Mouse (Mus musculus): ENCODE measurements around the gene 1700025G04Rik.

DNA sequence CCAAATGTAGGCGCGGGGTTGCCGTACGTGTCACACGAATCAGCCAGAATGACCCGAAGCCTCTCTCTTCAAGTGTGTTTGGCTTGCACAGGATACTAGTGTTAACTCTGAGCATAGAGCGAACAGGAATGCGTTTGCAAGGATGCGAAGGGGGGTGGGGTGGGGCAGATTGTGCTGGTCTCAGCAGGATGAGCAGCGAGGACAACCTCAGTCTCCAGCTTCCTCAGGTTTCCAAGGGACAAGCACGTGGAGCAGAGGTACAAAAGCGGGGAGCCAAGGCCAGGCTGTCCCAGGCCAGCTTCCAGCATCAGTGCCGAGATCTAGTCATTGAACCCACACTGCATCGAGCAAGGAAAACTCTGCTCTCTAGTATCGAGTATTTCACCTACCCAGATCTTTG, 111.2 kb downstream of the 1700025G04Rik start:
- TF ChIP-seq CTCF (IDR thresholded peaks at IDR 0.05; ENCODE audit: extremely low read depth, insufficient read depth, low read length) = no peak
- TF ChIP-seq POLR2A (IDR thresholded peaks at IDR 0.05; ENCODE audit: extremely low read depth, insufficient read depth, low read length) = no peak

All from cortical plate, adult 2 months (tissue).